Mouse (Mus musculus) gastrocnemius, adult 8-10 months (tissue): ENCODE measurements around the gene Slit1. TPM values are rescaled to one million over a fixed set of nuclear protein-coding genes. Genes with fewer than 3 reads are reported as not detected.

Experiments used
- DNase-seq, 2 experiments: peaks; one replicate each; pipeline ENCODE4 v3.0.0; 2022; ENCODE audit warnings: low spot score in 2 of 2
- total RNA-seq, 4 experiments: library from RNA; stranded (reverse); gene quantifications; 2 replicates each; pipeline ENCODE4 v1.2.4; 2022

Gene Slit1
- total RNA-seq, result 1 to 10 TPM in 1 of 4 experiments, under 1 TPM in 3; 0.21 to 1.7 (median 0.76) TPM

GRCm38 (mm10) chr19:41743396-41743795, at the start of gene Slit1:
Gene Slit1 (minus strand): TSS chr19:41743665.
- no peak for DNase-seq

DNA sequence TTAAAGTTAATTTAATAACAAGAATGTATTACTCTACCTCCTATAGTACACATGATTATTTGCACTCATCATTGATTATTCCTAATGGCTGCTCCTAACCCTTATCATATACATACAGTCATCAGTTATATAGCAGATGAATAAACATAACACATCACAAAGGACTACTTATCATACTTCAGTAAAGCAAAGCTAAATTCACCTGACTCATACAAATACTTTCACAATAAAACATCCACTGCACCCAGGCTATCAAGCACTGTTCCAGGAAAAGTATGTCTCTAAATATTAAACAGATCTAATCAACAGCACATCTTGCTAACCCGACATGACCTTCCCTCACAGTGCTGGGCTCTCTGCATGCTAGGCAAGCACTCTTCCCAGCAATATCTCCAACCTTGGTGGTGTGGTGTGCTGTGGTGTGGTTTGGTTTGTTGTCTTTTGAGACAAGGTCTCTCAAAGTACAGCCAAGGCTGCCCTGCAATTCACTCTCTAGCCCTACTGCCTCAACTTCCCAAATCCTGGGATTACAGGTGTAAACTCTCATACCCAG, 49.5 kb upstream of the Slit1 start:
- no peak for DNase-seq

- DNase-seq, result no peak
Measured at GRCm38 (mm10) chr19:41791384-41791783, 47.9 kb upstream of the Slit1 start.

- no peak for DNase-seq
Measured at GRCm38 (mm10) chr19:41789110-41789961, 45.9 kb upstream of the Slit1 start.

DNA sequence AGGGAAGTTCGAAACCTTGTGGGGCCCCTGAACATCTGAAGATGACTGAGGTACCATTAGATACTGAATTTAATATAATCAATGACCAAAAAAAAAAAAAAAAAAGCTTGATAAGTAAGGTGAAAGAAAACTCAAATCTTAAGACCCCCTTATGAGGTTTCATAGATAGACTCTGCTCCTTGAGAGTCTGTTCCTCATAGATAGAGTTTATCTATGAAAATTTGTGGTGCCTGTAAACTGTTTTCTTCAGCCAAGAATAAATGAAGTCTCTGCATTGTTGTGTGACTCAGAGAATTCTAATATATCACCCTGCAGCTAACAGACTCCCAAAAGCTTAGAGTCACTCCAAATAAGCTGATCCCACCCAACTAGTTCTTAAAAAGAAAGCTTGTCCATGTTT, 43.4 kb upstream of the Slit1 start:
- DNase-seq, result no peak

GRCm38 (mm10) chr19:41777514-41777913, 34.0 kb upstream of the Slit1 start:
- no peak for DNase-seq

- DNase-seq, result no peak
Measured at GRCm38 (mm10) chr19:41768711-41769110, 25.2 kb upstream of the Slit1 start.

DNA sequence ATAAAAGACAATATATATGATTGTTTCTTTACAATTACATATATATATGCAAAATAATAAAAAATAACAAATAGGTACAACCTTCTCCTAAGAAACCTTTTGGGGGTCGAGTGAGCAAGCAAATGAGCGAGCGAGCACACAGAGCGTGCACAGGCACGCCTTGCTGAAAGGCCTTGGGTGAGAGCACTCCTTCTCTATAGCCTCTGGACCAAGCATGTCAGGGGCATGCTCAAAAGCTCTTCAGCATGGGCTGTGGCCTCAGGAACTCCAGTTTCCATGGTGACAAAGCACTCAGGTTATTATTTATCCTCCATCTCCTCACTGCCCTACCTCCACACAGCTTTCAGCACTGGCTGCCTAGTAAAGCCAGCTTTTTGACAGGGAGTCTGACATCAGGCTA, 23.2 kb upstream of the Slit1 start:
- DNase-seq, result no peak

GRCm38 (mm10) chr19:41763870-41764660, 20.6 kb upstream of the Slit1 start:
- peak; percentile 65 to 73 for DNase-seq

DNA sequence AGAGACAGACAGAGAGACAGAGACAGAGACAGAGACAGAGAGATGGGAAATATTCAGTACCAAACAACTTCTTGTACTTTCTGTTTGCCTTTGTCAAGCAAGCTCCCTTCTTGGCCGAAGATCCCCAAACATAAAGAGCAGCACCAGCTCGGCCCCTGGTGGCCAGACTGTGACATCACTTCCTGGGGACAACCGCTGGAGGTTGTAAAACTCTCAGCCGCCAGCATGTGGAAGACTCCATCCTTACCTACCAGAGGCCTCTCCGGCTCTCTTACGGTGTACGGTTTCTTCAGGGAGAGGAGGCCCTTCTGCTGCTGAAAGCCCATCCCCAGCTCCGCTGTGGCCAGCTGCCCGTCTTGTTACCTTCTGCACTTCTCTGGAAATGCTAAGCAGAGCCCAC, 18.1 kb upstream of the Slit1 start:
- no peak for DNase-seq

GRCm38 (mm10) chr19:41759765-41760164, 16.3 kb upstream of the Slit1 start:
- DNase-seq, result no peak

GRCm38 (mm10) chr19:41759270-41759669, 15.8 kb upstream of the Slit1 start:
- DNase-seq, result no peak

DNA sequence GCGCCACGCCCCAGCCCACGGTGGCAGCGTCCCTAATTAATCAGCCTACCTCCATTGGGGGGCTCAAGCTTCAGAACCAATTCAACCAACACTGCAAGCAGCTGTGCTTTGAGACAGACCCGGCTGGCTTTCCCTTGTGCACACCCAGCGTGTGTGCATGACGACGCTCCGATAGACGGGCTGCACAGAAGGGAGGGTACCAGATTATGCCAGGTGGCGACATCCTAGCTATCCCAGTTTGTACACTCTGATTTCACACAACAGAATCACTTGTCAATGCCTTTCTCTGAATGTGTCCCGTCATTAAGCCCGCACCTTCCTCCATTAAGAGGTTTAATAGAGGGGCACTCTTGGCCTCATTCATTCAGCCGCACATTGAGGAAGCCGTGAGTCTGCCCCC, 11.3 kb upstream of the Slit1 start:
- no peak for DNase-seq

DNA sequence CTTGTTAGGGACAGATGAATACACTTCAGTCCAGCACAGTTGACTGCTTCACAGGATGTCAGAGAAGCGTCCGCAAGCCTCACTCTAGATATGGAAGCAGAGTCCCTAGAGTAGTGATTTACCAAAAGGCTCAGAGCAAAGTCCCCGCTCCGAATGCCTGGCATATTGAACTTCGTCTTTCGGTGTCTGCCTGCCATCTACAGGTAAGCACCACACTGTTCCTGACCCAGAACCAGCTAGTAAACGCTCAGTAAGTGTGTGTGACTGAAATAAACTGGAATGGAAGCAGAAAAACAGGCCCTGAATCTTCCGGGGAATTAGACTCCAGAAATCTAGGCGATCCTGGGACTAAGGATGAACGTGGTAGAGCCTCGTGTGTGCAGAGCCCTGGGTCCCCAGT, 8.4 kb upstream of the Slit1 start:
- no peak for DNase-seq

GRCm38 (mm10) chr19:41747436-41747835, 4.0 kb upstream of the Slit1 start:
- no peak for DNase-seq

DNA sequence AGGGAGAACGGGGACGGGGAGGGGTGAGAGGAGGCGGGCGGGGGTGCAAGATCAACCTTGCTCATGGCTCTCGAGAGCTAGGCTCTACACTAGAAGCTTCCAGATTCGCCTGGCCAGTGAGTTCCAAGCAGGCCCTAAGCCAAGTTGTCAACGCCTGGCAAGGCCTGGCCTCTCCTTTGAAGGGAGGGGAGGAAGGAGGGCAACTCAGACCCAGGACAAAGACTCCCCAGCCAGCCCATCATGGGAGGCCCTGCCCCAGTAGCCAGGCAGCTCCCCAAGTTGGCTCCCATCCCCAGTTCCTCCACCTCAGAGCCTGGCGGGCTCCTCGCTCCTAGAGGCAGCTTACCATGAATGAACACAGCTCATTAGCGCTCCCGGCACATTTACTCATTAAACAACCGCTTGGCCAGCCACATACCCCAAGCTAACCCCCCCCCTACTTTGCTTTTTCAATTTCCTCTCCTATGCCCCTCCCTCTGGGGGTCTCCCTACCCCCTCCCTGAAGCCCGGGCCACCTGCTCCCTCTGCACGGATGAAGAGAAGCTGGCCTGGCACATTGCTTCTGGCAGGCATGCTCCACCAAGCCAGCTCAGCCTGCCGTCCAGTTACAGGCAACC, 2.6 kb upstream of the Slit1 start:
- no peak for DNase-seq

GRCm38 (mm10) chr19:41738896-41739295, 4.6 kb downstream of the Slit1 start:
- no peak for DNase-seq

- no peak for DNase-seq
Measured at GRCm38 (mm10) chr19:41738429-41738805, 5.0 kb downstream of the Slit1 start.

DNA sequence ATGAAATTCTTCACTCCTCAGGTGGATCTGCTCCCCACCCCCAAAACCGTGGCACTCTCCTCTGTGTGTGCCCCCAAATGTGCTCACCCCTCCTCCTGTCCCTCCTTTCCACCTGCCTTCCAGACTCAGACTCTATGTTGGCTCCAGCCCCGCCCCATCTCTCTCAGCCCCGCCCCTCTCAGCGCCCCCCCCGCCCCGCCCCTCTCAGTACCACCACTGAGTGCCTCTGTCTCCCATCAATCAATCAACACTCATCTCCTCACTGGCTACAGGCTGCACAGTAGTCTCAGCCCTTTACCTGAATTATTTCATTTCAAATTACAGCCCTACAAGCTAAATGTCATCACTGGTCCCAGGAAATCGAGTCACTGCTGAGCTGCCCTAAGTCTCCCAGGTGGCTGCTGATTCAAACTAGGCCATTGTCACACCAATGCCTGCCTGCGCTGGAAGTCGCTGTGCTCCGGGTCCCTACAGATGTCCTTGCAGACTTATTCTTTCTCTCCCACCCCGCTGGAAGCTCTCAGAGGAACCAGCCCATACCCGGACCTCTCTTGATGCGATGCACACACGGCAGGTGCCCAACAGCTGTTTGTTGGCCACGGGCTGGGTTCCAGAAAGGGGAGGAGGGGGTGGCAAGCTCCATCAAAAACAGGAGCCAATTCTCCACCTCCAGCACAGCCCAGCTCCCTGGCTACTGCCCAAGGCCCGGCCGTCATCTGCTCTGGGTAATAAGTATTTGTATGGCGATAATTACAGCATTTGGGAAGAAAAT, 5.6 kb downstream of the Slit1 start:
- DNase-seq, result no peak

- DNase-seq, result no peak
Measured at GRCm38 (mm10) chr19:41734685-41735084, 8.8 kb downstream of the Slit1 start.

GRCm38 (mm10) chr19:41725491-41725890, 18.0 kb downstream of the Slit1 start:
- DNase-seq, result no peak
